Mouse (Mus musculus): ENCODE measurements around the gene Aftph. TPM values are rescaled to one million over a fixed set of nuclear protein-coding genes. Genes with fewer than 3 reads are reported as not detected.

Gene Aftph
- polyA plus RNA-seq, 1 experiment: 37.3 TPM

GRCm38 (mm10) chr11:20672513-20672912 lies 68.9 kb downstream of the Aftph start:
- WGBS: 66% methylated on average over 6 of the region's 6 CpGs
- no peak overlapping the region for H3K27ac ChIP-seq (ENCODE audit: insufficient read depth, low read length)
- TF ChIP-seq CTCF (IDR thresholded peaks at IDR 0.05; ENCODE audit: extremely low read depth, insufficient read depth, insufficient read length, insufficient replicate concordance) (no peak), POLR2A (IDR thresholded peaks at IDR 0.05; ENCODE audit: low read depth, low read length) (no peak)
- H3K4me1 ChIP-seq (ENCODE audit: control insufficient read depth, insufficient read depth, insufficient read length): no peaks in the 10 kb centered on the region
- no peaks in the 10 kb centered on the region for H3K27me3 ChIP-seq (ENCODE audit: control insufficient read depth, insufficient read depth, low read length)
- no peaks in the 10 kb centered on the region for H3K36me3 ChIP-seq (ENCODE audit: control insufficient read depth, insufficient read depth, low read length)
- H3K4me3 ChIP-seq (ENCODE audit: extremely low read depth, insufficient read depth, insufficient read length): no peak overlapping the region
- no peak for DNase-seq (ENCODE audit: low read depth in 1 of 2, low spot score in 2 of 2)

DNA sequence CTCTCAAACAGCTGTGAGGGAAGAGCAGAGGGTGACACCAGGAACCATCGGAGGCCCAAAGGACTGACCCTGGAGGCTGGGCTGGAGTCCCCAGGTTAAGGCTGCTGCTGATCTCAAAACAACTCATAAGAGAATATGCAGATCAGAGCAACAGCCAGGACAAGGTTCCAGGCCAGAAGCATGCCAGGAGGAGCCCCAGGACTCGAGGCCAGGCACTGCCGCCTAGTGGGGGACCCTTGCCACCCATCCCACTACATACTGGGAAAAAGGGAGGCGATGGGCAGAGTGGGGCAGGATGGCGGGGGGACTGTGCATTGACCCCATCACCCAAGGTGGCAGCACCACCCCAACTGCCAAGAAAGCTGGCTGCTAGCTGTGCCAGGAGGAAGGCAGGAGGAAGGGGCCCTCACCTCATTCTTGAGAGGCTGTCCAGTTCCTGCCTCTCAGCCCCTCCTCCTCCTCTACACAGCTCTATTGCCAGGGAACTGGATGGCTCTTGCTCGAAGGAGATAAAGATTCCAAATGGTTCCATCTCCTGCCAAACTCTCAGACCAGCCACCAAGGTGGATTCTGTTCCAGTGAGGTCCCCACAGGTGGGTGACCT lies 69.5 kb downstream of the Aftph start:
- H3K4me3 ChIP-seq (ENCODE audit: extremely low read depth, insufficient read depth, insufficient read length): no peak overlapping the region
- H3K4me1 ChIP-seq (ENCODE audit: control insufficient read depth, insufficient read depth, insufficient read length): no peaks in the 10 kb centered on the region
- 54% methylated on average over 6 of the region's 6 CpGs for WGBS
- H3K27ac ChIP-seq (ENCODE audit: insufficient read depth, low read length): no peak overlapping the region
- H3K27me3 ChIP-seq (ENCODE audit: control insufficient read depth, insufficient read depth, low read length): no peaks in the 10 kb centered on the region
- DNase-seq (ENCODE audit: low read depth in 1 of 2, low spot score in 2 of 2): no peak
- no peak for TF ChIP-seq CTCF (IDR thresholded peaks at IDR 0.05; ENCODE audit: extremely low read depth, insufficient read depth, insufficient read length, insufficient replicate concordance)
- no peak for TF ChIP-seq POLR2A (IDR thresholded peaks at IDR 0.05; ENCODE audit: low read depth, low read length)
- no peaks in the 10 kb centered on the region for H3K36me3 ChIP-seq (ENCODE audit: control insufficient read depth, insufficient read depth, low read length)

DNA sequence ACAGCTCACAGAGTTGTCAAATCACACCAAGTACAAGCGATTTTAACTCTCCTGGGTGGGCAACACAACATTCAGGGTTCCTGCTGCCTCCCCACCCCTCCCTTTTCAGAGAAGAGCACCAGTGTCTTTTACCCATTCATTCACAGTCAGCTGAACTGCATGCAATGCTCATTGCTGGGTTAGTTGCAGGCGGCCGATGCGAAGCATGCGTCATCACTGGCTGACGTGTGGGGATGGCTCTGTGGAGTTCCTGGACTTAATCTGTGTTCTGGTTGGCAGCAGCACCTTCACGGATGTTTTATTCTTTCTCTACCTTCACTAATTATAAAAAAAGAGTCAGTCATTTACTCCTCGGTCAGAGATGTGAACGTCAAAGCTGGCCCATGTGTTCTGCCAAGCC lies 76.5 kb downstream of the Aftph start:
- Histone ChIP-seq H3K27ac (ENCODE audit: insufficient read depth, low read length) (no peak overlapping the region), H3K27me3 (ENCODE audit: control insufficient read depth, insufficient read depth, low read length) (no peaks in the 10 kb centered on the region), H3K4me3 (ENCODE audit: extremely low read depth, insufficient read depth, insufficient read length) (no peak overlapping the region), H3K4me1 (ENCODE audit: control insufficient read depth, insufficient read depth, insufficient read length) (no peaks in the 10 kb centered on the region), H3K36me3 (ENCODE audit: control insufficient read depth, insufficient read depth, low read length) (no peaks in the 10 kb centered on the region)
- DNase-seq (ENCODE audit: low read depth in 1 of 2, low spot score in 2 of 2): no peak
- no peak for TF ChIP-seq CTCF (IDR thresholded peaks at IDR 0.05; ENCODE audit: extremely low read depth, insufficient read depth, insufficient read length, insufficient replicate concordance)
- TF ChIP-seq POLR2A (IDR thresholded peaks at IDR 0.05; ENCODE audit: low read depth, low read length): no peak
- 92% methylated on average over 9 of the region's 9 CpGs for WGBS

- H3K36me3 ChIP-seq (ENCODE audit: control insufficient read depth, insufficient read depth, low read length): no peaks in the 10 kb centered on the region
- no peak overlapping the region for H3K27ac ChIP-seq (ENCODE audit: insufficient read depth, low read length)
- DNase-seq (ENCODE audit: low read depth in 1 of 2, low spot score in 2 of 2): no peak
- no peaks in the 10 kb centered on the region for H3K27me3 ChIP-seq (ENCODE audit: control insufficient read depth, insufficient read depth, low read length)
- no peak overlapping the region for H3K4me3 ChIP-seq (ENCODE audit: extremely low read depth, insufficient read depth, insufficient read length)
- TF ChIP-seq POLR2A (IDR thresholded peaks at IDR 0.05; ENCODE audit: low read depth, low read length) (no peak), CTCF (IDR thresholded peaks at IDR 0.05; ENCODE audit: extremely low read depth, insufficient read depth, insufficient read length, insufficient replicate concordance) (no peak)
- 94% methylated on average over 5 of the region's 5 CpGs for WGBS
- no peaks in the 10 kb centered on the region for H3K4me1 ChIP-seq (ENCODE audit: control insufficient read depth, insufficient read depth, insufficient read length)
Measured at GRCm38 (mm10) chr11:20663580-20664198, 77.7 kb downstream of the Aftph start.

DNA sequence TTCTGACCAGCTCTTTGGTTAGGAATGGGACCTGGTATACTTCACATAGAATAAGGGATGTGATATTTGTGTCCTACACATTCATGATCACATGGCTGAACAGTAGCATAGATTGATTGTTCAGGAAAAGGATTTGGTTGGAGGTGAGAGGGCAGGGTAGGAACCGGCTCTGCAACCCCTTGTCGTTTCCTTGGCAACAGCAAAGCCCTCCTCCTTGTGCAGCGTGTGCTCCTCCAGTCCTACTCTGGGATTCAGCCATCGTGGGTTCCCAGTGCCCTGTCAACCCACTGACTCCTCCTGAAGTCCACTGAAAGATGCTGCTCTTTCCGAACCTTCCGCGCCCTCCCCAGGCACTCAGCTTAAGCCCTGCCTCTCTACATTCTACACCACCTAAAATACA lies 78.6 kb downstream of the Aftph start:
- no peaks in the 10 kb centered on the region for H3K27me3 ChIP-seq (ENCODE audit: control insufficient read depth, insufficient read depth, low read length)
- no peaks in the 10 kb centered on the region for H3K4me1 ChIP-seq (ENCODE audit: control insufficient read depth, insufficient read depth, insufficient read length)
- H3K36me3 ChIP-seq (ENCODE audit: control insufficient read depth, insufficient read depth, low read length): no peaks in the 10 kb centered on the region
- DNase-seq (ENCODE audit: low read depth in 1 of 2, low spot score in 2 of 2): no peak
- WGBS: 87% methylated on average over 7 of the region's 7 CpGs
- TF ChIP-seq POLR2A (IDR thresholded peaks at IDR 0.05; ENCODE audit: low read depth, low read length) (no peak), CTCF (IDR thresholded peaks at IDR 0.05; ENCODE audit: extremely low read depth, insufficient read depth, insufficient read length, insufficient replicate concordance) (no peak)
- H3K4me3 ChIP-seq (ENCODE audit: extremely low read depth, insufficient read depth, insufficient read length): no peak overlapping the region
- no peak overlapping the region for H3K27ac ChIP-seq (ENCODE audit: insufficient read depth, low read length)

- Histone ChIP-seq H3K36me3 (ENCODE audit: control insufficient read depth, insufficient read depth, low read length) (no peaks in the 10 kb centered on the region), H3K4me3 (ENCODE audit: extremely low read depth, insufficient read depth, insufficient read length) (no peak overlapping the region), H3K4me1 (ENCODE audit: control insufficient read depth, insufficient read depth, insufficient read length) (no peaks in the 10 kb centered on the region), H3K27me3 (ENCODE audit: control insufficient read depth, insufficient read depth, low read length) (no peaks in the 10 kb centered on the region), H3K27ac (ENCODE audit: insufficient read depth, low read length) (no peak overlapping the region)
- 35% methylated on average over 4 of the region's 4 CpGs for WGBS
- peak; percentile 21 to 52 for DNase-seq (ENCODE audit: low read depth in 1 of 2, low spot score in 2 of 2)
- TF ChIP-seq POLR2A (IDR thresholded peaks at IDR 0.05; ENCODE audit: low read depth, low read length): no peak
- TF ChIP-seq CTCF (IDR thresholded peaks at IDR 0.05; ENCODE audit: extremely low read depth, insufficient read depth, insufficient read length, insufficient replicate concordance): peak; percentile 77; the same call in 1 of the 2 replicates
Measured at GRCm38 (mm10) chr11:20661652-20662051, 79.7 kb downstream of the Aftph start.
